Mouse (Mus musculus) ES-E14 (cell line): ENCODE measurements around the gene Actbl2.

Experiments
- MAFK ChIP-seq: IDR thresholded peaks from 2 replicates; pipeline ENCODE4 v1.6.1; 2014; ENCODE audit warnings: mild to moderate bottlenecking, low read depth, low read length, inconsistent platforms; ENCODE audit not compliant: insufficient read depth
- ZC3H11A ChIP-seq: IDR thresholded peaks from 2 replicates; pipeline ENCODE4 v1.6.1; 2012; ENCODE audit warnings: low read depth, mild to moderate bottlenecking, inconsistent platforms, low read length, borderline replicate concordance
- ZNF384 ChIP-seq: IDR thresholded peaks from 2 replicates; pipeline ENCODE4 v1.6.1; 2012; ENCODE audit warnings: low read depth, low read length, inconsistent platforms

GRCm38 (mm10) chr13:111299145-111299713 is 44.4 kb downstream of the Actbl2 start:
- no peak for TF ChIP-seq ZNF384
- TF ChIP-seq MAFK = no peak
- TF ChIP-seq ZC3H11A = no peak
